Mouse (Mus musculus): ENCODE measurements around the gene Ost4.

Gene Ost4

DNA sequence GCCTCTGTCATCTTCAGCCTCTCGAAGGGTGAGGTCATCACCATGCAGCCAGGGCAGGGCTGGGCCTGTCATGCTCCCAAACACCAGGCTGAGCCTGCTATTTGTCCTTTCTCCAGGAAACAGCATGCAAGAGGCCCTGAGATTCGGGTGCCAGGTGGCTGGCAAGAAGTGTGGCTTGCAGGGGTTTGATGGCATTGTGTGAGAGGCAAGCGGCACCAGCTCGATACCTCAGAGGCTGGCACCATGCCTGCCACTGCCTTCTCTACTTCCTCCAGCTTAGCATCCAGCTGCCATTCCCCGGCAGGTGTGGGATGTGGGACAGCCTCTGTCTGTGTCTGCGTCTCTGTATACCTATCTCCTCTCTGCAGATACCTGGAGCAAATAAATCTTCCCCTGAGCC, 23.3 kb upstream of the Ost4 start:
- H3K36me3 ChIP-seq (ENCODE audit: insufficient read depth, low read length): no peaks in the 10 kb centered on the region
- H3K27me3 ChIP-seq (ENCODE audit: insufficient read depth, low read length): peaks cover 10% of the 10 kb centered on the region
- no peak for TF ChIP-seq NANOG (IDR thresholded peaks at IDR 0.05; ENCODE audit: borderline replicate concordance, low read length)
- no peak for TF ChIP-seq CTCF (conservative IDR thresholded peaks at IDR 0.05; ENCODE audit: low read length)
- no peak overlapping the region for H3K4me3 ChIP-seq (replicated peaks; ENCODE audit: low read length)
- H3K9me3 ChIP-seq (ENCODE audit: low read length): no peaks in the 10 kb centered on the region
- H3K4me1 ChIP-seq (replicated peaks; ENCODE audit: low read depth, low read length): peaks cover 37% of the 10 kb centered on the region

DNA sequence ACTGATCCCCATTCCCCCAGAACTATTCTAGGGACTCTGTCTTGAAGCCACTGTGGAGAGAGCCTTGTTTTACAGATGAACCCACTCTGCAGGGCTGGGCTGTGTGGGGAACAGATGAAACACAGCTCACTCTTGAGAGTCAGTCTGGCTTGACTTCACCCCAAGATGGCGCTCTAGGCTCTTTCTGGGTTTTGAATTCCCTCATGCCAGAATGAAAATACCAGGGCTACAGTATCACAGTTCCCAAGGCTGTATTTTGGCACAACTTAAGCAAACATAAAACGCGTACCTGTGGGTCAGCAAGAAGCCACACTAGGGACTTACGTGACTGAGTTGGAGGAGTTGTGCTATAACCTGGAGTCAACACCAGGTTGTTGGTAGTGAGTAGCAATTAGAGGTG, 22.5 kb upstream of the Ost4 start:
- H3K27me3 ChIP-seq (ENCODE audit: insufficient read depth, low read length): peaks cover 17% of the 10 kb centered on the region
- no peaks in the 10 kb centered on the region for H3K36me3 ChIP-seq (ENCODE audit: insufficient read depth, low read length)
- peak; percentile 56 for TF ChIP-seq CTCF (conservative IDR thresholded peaks at IDR 0.05; ENCODE audit: low read length)
- no peak for TF ChIP-seq POU5F1 (IDR thresholded peaks at IDR 0.05; ENCODE audit: borderline replicate concordance, low read length)
- peaks cover 37% of the 10 kb centered on the region for H3K4me1 ChIP-seq (replicated peaks; ENCODE audit: low read depth, low read length)
- H3K4me3 ChIP-seq (replicated peaks; ENCODE audit: low read length): no peak overlapping the region
- H3K9me3 ChIP-seq (ENCODE audit: low read length): no peaks in the 10 kb centered on the region

DNA sequence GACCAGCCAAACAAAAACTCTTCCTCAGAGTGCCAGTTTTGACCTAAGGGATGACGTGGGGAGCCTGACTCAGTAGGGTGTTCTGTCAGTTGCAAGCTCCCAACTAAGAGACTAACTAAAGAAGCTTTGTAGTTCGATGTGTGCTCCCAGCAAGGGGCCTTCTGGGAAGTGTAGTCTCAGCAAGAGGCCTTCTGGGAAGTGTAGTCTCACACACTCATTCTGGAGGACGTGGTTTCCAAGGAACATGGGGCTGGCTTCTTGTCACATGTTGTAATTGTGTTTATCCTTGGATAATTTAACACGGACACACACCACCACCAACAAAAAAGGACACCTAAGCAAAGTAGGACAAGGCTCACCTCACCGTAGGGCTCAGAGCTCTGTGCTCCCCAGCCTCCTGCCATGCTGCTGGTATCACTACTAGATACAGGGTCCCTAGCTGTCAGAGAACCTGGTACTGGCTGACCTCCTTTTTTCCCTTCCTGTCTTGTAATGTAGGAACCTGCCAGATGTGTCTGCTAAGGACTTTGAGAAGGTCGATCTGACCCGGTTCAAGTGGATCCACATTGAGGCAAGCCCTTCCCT, 20.4 kb upstream of the Ost4 start:
- H3K27me3 ChIP-seq (ENCODE audit: insufficient read depth, low read length): peaks cover 37% of the 10 kb centered on the region
- no peak for TF ChIP-seq CTCF (conservative IDR thresholded peaks at IDR 0.05; ENCODE audit: low read length)
- TF ChIP-seq POU5F1 (IDR thresholded peaks at IDR 0.05; ENCODE audit: borderline replicate concordance, low read length): no peak
- no peak for TF ChIP-seq NANOG (IDR thresholded peaks at IDR 0.05; ENCODE audit: borderline replicate concordance, low read length)
- no peaks in the 10 kb centered on the region for H3K9me3 ChIP-seq (ENCODE audit: low read length)
- H3K4me1 ChIP-seq (replicated peaks; ENCODE audit: low read depth, low read length): peaks cover 47% of the 10 kb centered on the region
- H3K36me3 ChIP-seq (ENCODE audit: insufficient read depth, low read length): no peaks in the 10 kb centered on the region
- no peak overlapping the region for H3K4me3 ChIP-seq (replicated peaks; ENCODE audit: low read length)

DNA sequence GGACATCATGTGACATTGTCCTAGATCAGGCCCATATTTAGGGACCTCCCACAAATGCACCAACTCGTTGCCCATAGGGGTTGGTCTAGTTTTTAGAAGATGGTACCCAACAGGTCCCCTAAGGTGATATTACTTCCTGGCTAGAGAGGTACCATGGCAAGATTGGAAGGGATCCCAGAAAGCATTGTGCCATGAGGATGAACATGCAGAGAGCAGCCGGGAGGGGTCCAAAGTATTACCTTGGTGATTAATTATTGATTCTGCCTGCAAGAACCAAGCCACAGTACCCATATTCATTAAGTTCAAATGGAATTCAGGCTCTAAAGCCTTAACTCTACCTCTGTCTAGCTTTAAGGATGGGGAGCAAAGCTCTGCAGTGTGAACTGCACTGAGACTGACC, 18.5 kb upstream of the Ost4 start:
- no peaks in the 10 kb centered on the region for H3K9me3 ChIP-seq (ENCODE audit: low read length)
- H3K4me1 ChIP-seq (replicated peaks; ENCODE audit: low read depth, low read length): peaks cover 62% of the 10 kb centered on the region
- H3K36me3 ChIP-seq (ENCODE audit: insufficient read depth, low read length): no peaks in the 10 kb centered on the region
- peaks cover 45% of the 10 kb centered on the region for H3K27me3 ChIP-seq (ENCODE audit: insufficient read depth, low read length)
- TF ChIP-seq NANOG (IDR thresholded peaks at IDR 0.05; ENCODE audit: borderline replicate concordance, low read length): no peak
- no peak for TF ChIP-seq CTCF (conservative IDR thresholded peaks at IDR 0.05; ENCODE audit: low read length)
- no peak for TF ChIP-seq POU5F1 (IDR thresholded peaks at IDR 0.05; ENCODE audit: borderline replicate concordance, low read length)
- H3K4me3 ChIP-seq (replicated peaks; ENCODE audit: low read length): peak overlapping the region; percentile 51

DNA sequence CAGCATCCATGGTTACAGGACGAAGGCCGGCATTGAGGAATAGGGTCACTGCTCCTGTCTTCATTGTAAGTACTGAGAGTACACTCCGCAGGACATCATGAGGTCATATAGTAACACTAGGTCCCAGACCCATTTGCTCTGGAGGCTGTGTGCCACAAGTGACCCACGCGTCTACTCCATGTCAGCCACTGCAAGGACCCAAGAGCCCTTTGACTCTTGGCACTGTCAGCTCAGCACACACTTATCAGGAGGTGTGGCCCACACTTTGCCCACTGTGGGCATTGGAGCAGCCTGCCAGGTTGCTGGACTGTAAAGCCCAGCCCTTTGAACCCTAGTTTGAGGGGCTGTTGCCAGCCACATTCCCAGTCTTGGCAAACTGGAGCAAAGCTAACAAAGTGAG, 17.6 kb upstream of the Ost4 start:
- peaks cover 54% of the 10 kb centered on the region for H3K27me3 ChIP-seq (ENCODE audit: insufficient read depth, low read length)
- H3K4me1 ChIP-seq (replicated peaks; ENCODE audit: low read depth, low read length): peaks cover 63% of the 10 kb centered on the region
- H3K4me3 ChIP-seq (replicated peaks; ENCODE audit: low read length): no peak overlapping the region
- no peaks in the 10 kb centered on the region for H3K9me3 ChIP-seq (ENCODE audit: low read length)
- H3K36me3 ChIP-seq (ENCODE audit: insufficient read depth, low read length): no peaks in the 10 kb centered on the region
- TF ChIP-seq NANOG (IDR thresholded peaks at IDR 0.05; ENCODE audit: borderline replicate concordance, low read length) (no peak), POU5F1 (IDR thresholded peaks at IDR 0.05; ENCODE audit: borderline replicate concordance, low read length) (no peak), CTCF (conservative IDR thresholded peaks at IDR 0.05; ENCODE audit: low read length) (no peak)

DNA sequence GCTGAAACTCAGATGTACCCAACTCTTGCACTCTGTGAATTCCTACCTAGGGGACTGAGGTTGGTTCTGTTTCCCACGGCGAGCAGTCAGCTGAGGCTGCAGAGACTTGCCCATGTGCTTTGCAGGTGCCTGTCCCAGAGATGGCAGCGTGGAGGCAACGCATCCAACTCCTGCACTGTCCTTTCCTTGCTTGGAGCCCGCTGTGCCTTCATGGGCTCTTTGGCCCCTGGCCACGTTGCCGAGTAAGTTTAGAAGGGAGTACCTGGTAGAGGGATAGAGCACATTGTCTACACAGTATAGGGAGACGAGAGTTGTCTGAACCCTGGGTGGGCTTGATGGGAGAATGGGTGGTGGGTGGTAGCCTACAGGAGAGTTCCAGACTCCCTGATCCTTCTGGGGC, 17.0 kb upstream of the Ost4 start:
- peaks cover 67% of the 10 kb centered on the region for H3K4me1 ChIP-seq (replicated peaks; ENCODE audit: low read depth, low read length)
- no peak for TF ChIP-seq CTCF (conservative IDR thresholded peaks at IDR 0.05; ENCODE audit: low read length)
- TF ChIP-seq NANOG (IDR thresholded peaks at IDR 0.05; ENCODE audit: borderline replicate concordance, low read length): no peak
- no peak for TF ChIP-seq POU5F1 (IDR thresholded peaks at IDR 0.05; ENCODE audit: borderline replicate concordance, low read length)
- no peak overlapping the region for H3K4me3 ChIP-seq (replicated peaks; ENCODE audit: low read length)
- peaks cover 60% of the 10 kb centered on the region for H3K27me3 ChIP-seq (ENCODE audit: insufficient read depth, low read length)
- H3K36me3 ChIP-seq (ENCODE audit: insufficient read depth, low read length): no peaks in the 10 kb centered on the region
- H3K9me3 ChIP-seq (ENCODE audit: low read length): no peaks in the 10 kb centered on the region

DNA sequence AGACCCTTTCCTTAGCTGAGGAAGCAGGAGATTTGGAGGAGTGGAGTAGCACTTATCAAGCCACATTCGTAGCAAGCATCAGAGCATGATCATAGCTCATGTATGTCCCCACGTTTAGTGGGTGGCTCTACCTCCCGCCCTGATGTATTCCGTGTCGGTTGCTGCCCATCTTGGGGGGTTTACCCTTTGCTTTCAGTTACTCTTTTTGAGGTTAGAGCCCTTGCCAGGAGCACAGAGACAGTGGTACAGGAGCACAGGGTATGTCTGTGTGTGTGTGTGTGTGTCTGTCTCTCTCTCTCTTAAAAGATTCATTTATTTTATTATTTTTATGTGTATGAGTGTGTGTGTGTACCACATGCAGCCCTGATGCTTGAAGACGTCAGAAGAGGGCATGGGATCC, 15.5 kb upstream of the Ost4 start:
- Histone ChIP-seq H3K36me3 (ENCODE audit: insufficient read depth, low read length) (no peaks in the 10 kb centered on the region), H3K9me3 (ENCODE audit: low read length) (no peaks in the 10 kb centered on the region), H3K27me3 (ENCODE audit: insufficient read depth, low read length) (peaks cover 61% of the 10 kb centered on the region), H3K4me1 (replicated peaks; ENCODE audit: low read depth, low read length) (peaks cover 75% of the 10 kb centered on the region), H3K4me3 (replicated peaks; ENCODE audit: low read length) (no peak overlapping the region)
- TF ChIP-seq CTCF (conservative IDR thresholded peaks at IDR 0.05; ENCODE audit: low read length) (no peak), NANOG (IDR thresholded peaks at IDR 0.05; ENCODE audit: borderline replicate concordance, low read length) (no peak), POU5F1 (IDR thresholded peaks at IDR 0.05; ENCODE audit: borderline replicate concordance, low read length) (no peak)

DNA sequence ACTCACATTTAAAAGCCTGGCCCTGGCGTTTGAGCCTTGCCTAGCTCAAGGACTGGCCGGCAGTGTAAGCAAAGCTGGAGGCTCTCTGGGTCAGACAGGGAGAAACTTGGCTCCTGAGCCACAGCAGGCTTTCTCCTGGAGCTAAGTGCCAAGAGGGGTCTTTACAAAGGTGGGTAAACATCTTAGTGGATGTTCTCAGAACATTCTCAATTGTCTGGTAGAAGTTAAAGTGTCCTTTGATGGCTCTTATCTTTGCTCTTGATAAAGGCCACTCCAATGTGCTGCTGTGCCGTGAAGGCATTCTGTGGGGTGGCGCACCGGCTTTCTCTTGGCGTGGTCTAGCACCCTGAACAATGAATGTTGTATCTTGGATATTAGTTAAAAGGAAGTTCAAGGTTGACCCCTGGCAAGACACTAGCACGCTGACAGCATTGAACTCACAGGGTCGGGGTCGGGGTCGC, 15.0 kb upstream of the Ost4 start:
- Histone ChIP-seq H3K9me3 (ENCODE audit: low read length) (no peaks in the 10 kb centered on the region), H3K27me3 (ENCODE audit: insufficient read depth, low read length) (peaks cover 61% of the 10 kb centered on the region), H3K4me1 (replicated peaks; ENCODE audit: low read depth, low read length) (peaks cover 75% of the 10 kb centered on the region), H3K4me3 (replicated peaks; ENCODE audit: low read length) (0 out of 2 replicates have a peak overlapping the region, but pooled peaks have one; percentile 83), H3K36me3 (ENCODE audit: insufficient read depth, low read length) (no peaks in the 10 kb centered on the region)
- no peak for TF ChIP-seq CTCF (conservative IDR thresholded peaks at IDR 0.05; ENCODE audit: low read length)
- no peak for TF ChIP-seq POU5F1 (IDR thresholded peaks at IDR 0.05; ENCODE audit: borderline replicate concordance, low read length)
- TF ChIP-seq NANOG (IDR thresholded peaks at IDR 0.05; ENCODE audit: borderline replicate concordance, low read length): no peak

Data from E14TG2a.4 (cell line).